Mouse (Mus musculus): ENCODE measurements around the gene Fbp1.

- TF ChIP-seq CTCF (IDR thresholded peaks at IDR 0.05; ENCODE audit: extremely low read depth, insufficient read depth, low read length) (no peak), POLR2A (IDR thresholded peaks at IDR 0.05; ENCODE audit: extremely low read depth, insufficient read depth, low read length) (no peak)
Measured at GRCm38 (mm10) chr13:62862875-62863274, 25.2 kb downstream of the Fbp1 start.
